Mouse (Mus musculus) adrenal gland, adult 2 months (tissue): ENCODE data around the gene Klf3. TPM values are rescaled to one million over a fixed set of nuclear protein-coding genes. Genes with fewer than 3 reads are reported as not detected.
A peak's percentile ranks its signal among the peaks of the same experiment; 100 is the strongest.

Experiments used
- DNase-seq: peaks from one replicate; pipeline ENCODE4 v3.0.0; 2021
- polyA plus RNA-seq: library from polyadenylated mRNA; depleted of rRNA; stranded (reverse); fragments of >200 nt; gene quantifications from 2 replicates; pipeline ENCODE4 v1.2.3, GENCODE M21; 2012
- total RNA-seq, 2 experiments: library from RNA; stranded (reverse); gene quantifications; 2 replicates each; pipeline ENCODE4 v1.2.3; 2021

Klf3 gene
- total and polyA plus RNA-seq, 3 experiments, result 62.1 to 80.7 (median 69.2) TPM

GRCm38 (mm10) chr5:64835295-64835694 is 32.1 kb downstream of the Klf3 start:
- DNase-seq, result no peak

- no peak for DNase-seq
Measured at GRCm38 (mm10) chr5:64839016-64839599, 35.9 kb downstream of the Klf3 start.

- DNase-seq, result no peak
Measured at GRCm38 (mm10) chr5:64840087-64840486, 36.9 kb downstream of the Klf3 start.

DNA sequence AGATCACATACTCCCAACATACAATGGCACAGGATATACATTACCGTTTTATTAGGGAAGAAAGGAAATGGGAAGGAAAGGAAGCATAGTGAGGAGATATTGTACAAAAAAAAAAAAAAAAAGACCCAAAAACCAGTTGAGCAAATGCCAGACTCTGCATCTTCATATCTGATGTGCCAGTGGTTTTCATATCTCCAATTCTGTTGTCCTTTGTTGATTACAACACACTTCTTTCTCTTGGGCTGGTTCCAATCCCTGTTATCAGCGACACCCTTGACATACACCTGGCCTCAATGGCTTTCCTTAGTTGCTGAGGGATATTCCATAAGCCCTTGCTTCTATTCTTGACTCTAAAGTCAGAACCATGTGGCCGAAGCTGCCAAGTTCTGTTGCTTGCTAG is 41.4 kb downstream of the Klf3 start:
- no peak for DNase-seq

GRCm38 (mm10) chr5:64847305-64847704 is 44.1 kb downstream of the Klf3 start:
- DNase-seq, result no peak

GRCm38 (mm10) chr5:64849892-64850291 is 46.7 kb downstream of the Klf3 start:
- DNase-seq, result no peak

DNA sequence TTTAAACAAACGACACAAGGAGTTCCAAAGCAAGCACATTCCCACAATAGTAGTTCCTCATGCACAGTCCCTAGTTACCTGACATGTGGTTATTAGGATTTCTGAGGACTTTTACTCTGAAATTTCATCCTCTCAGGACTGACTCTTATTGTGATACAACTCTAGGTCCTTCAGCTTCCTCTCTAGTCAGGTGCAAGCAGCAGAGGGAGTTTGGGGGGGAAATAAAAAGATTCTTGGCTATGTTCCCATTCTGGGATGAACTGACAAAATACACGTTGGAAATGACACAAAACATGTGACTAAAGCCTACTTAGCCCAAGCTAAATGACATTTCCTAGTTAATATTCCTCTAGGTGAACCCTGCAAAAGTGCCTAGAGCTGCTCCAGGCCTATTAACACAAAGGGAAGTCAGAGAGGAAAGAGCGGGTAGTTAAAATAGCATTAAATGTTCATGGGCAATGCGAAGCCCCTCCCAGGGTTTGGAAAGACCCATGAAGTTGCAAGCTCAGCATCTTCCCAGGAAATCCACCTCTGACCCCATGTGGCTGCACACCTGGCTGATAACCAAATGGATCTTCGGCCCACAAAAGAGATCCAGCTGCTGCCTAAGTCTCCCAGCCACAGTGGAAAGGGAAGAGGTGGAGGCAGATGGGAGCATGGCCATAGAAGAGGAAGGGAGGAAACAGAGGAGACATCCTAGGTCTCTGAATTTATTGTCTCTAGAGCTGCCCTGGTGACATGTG is 49.6 kb downstream of the Klf3 start:
- DNase-seq, result no peak

GRCm38 (mm10) chr5:64853421-64853820 is 50.2 kb downstream of the Klf3 start:
- DNase-seq, result no peak

- DNase-seq, result no peak
Measured at GRCm38 (mm10) chr5:64855199-64855598, 52.0 kb downstream of the Klf3 start.

DNA sequence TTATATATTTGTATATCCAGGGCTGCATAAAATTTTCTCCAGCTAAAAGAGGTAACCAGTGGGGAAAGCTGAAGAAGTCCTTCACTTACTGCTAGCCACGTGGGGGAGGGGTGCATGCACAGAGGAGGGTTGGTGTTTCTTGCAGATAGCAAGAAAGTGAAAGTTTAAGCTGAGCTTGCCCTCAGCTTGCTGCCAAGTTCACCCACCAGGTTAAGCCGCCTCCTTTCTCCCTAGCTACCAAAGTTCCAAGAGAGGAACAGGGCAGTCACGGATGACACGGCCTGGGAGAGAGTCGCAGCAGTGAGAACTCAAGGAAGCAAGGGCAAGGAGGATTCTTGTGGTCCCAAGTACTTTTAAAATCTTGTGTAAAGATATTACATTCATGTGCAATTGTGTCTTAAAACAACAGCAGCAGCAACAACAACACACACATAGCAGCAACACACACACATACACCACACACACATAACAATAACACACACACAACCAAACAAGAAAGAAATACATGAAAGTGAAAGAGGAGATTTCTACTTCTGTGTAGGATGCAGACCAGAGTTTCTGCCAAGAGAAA is 57.8 kb downstream of the Klf3 start:
- DNase-seq, result no peak

DNA sequence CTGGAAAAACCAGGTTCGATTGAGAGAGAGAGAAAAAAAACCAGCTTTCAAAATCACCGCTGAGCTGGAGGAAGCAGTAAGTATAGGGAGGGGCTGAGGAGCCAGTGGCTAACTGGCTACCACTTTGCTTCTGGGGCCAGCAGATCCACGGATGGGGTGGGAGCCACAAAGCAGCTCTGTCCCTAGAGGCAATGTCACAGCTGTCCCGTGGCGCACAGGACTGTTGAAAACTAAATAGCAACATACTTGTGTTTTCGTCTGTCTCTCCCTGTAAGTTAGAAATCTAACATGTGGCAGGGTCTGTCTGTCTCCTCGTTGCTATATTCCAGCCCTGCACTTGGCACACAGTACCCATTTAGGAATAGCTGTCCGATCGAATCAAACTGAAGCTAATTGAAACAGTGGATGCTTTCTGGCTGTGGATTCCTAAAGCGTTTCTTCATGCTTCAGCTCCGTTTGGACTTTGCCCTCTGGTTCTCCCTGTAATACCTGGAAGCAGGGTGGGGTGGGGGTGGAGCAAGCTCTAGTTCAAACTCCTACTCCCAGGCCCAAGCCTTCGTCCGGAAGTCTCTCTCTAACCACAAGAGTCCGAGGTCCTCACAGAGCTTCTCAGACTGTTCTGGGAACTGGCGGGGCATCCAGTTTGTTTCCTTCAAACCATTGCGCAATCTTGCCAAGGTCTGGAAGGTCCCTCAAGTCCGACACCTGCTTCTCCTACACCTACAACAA is 58.4 kb downstream of the Klf3 start:
- DNase-seq, result peak; percentile 27

- DNase-seq, result no peak
Measured at GRCm38 (mm10) chr5:64862269-64862668, 59.1 kb downstream of the Klf3 start.

DNA sequence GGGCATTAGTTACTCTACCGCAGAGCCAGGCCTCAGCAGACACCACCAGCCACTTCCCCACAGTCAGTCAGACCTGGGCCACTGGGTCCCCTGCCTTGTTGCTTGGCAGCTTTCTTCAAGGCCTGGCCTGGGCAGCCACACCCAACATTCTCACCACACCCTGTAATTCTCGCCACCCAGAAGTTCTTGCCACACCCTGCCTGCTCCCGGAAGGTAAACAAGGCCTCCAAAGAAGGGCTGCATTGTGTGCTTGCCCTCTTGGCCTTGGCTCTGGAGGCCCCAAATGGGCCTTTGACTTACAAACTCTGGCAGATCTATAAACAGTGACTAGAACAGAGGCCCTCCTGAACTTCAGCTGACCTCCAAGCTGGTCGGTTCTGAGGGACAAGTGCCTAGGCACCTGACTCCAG is 61.5 kb downstream of the Klf3 start:
- DNase-seq, result no peak

DNA sequence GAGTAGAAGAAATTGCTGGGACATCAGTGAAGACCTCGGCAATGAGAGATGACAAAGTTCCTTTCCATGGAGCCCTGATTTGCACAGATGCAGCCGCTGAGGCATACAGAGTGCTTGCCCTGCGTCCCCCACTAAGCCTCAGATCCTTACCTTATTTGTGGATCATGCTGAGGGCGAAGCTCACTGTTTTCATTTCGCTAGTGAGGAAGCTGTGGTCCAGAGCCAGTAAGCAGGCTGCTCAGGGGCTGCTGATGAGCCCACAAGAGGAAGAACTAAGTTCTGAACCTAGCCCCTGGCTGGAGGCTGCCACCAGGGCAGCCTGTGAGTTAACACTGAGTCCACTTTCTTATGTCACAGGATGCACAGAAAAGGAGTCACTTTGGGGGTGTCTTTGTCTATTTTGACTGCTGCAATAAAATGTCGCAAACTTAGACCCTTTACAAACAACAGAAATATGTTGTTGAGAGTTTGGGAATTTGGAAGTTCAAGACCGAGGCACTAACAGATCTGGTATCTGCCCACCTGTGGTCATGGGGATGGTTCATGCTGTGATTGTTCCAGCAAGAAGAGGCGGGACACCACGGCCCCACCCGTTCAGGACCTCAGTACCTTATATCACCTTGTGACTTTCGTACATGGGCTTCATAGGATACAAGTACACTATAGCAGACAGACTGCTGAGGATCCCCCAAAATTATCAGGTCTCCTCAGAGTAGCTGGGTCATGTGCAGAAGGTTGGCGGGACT is 62.2 kb downstream of the Klf3 start:
- no peak for DNase-seq

GRCm38 (mm10) chr5:64866331-64867050 is 63.3 kb downstream of the Klf3 start:
- DNase-seq, result peak; percentile 83

DNA sequence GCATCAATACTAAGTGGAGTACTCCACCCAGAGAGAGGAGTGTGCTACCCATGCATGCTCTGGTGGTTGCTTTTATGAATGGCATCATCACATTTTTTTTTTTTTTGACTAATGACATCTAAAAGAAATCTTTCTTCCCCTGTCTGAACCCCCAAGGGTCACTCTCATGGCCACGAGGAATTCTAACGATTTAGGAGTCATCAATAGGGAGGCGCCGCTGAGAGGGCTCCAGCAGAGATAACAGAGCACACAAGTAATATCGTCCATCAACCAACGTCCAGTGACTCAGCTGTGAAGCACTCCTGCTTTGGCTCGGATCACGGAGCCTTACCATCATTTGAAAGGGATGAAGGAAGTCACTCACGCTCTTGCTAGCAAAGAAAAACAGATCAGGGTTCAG is 63.9 kb downstream of the Klf3 start:
- DNase-seq, result peak; percentile 63

- DNase-seq, result no peak
Measured at GRCm38 (mm10) chr5:64867551-64867950, 64.4 kb downstream of the Klf3 start.

DNA sequence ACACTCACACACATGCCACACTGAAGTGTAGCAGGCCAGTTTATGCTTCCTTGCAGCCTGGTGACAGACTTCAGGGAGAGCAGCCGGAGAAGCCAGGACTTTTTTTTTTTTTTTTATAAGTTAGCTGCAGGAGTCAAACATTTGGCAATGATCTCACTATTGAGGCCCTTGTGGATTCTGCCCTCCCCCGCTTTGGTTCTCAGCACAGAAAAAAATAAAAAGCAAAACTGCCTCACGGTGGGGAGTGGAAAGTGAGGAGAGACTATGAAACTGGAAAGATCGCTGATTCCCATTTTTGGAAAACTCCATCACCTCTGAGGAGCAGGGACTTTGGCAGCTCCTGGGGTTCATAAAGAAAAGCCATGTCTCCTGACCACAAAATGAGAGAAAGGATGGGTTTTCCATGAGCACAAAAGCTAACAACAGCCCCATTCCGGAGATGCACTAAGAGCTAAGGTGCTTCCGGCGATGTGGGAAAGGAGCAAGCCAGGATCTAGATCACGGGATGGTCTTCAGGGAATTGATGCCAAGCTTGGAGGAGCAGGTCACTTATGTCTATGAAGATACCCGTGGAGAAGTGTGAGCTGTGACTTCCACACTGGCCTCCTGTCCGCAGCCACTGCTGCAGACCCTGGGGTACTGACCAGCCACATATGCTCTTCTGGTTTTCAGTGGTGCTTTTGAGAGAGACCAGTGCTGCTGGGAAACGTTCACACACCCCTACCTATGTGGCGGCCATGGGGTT is 73.1 kb downstream of the Klf3 start:
- no peak for DNase-seq

GRCm38 (mm10) chr5:64877235-64878026 is 74.2 kb downstream of the Klf3 start:
- no peak for DNase-seq

GRCm38 (mm10) chr5:64878027-64878425 is 74.8 kb downstream of the Klf3 start:
- DNase-seq, result peak; percentile 38
